Mouse (Mus musculus) urinary bladder, postnatal 25 days (tissue): ENCODE measurements around the gene Snph.
A peak's percentile ranks its signal among the peaks of the same experiment; 100 is the strongest.

Experiments used
- DNase-seq: peaks from one replicate; pipeline ENCODE4 v3.0.0; 2022; ENCODE audit warnings: low spot score

Snph gene

DNA sequence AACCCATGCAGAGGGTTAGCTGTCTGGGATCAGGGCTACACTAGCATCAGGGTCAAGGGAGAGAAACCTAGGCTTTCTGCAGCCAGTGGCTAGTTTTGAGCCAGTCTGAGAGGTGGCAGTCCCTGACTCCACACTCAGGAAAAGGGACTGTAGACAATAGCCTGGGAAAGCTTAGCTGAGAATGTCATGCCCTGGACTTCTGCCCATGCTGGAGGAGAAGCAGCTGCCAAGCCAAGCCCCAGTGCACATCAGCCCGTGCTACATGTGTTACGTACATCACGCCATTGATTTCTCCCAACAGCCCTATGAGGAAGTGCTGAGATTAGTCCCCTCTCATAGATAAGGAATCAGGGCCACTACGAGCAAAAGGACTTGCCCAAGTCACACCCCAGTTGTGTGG lies 30.3 kb downstream of the Snph start:
- no peak for DNase-seq

DNA sequence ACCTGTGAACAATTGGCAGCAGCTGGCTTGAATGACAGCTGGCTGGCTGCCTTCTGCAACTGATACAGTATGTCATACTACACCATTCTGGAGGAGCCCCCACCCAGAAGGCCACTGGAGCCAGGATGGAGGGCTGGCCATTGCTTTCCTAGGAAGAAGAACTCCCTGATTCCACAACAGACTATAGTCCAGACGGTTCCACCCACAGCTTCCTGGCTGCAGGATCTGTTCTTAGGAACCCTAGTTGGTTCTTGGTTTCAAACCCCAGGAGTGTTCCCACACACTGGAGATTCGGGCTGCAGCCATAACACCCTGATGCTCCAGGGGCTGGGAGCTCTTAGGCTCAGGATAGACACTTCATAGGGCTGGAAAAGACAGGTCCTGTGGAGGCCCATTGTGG lies 34.3 kb downstream of the Snph start:
- DNase-seq, result no peak

DNA sequence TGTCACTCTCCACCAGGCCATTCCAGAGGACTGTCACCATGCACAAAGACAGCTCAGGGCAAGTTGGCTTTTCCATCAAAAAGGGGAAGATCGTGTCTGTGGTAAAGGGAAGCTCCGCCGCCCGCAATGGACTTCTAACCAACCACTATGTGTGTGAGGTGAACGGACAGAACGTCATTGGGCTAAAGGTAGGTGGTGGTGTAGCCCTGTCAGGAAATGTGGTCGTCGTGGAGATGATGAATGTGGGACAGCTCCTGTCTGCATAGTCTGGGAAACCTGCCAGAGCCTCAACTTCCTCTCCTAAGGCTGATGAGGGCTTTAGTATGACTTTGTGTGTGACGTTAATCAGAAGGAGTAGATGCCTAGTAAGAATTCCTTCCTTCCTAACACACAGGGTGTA lies 45.1 kb downstream of the Snph start:
- DNase-seq, result no peak

GRCm38 (mm10) chr2:151586807-151587206 lies 45.6 kb downstream of the Snph start:
- DNase-seq, result no peak

- DNase-seq, result no peak
These were observed 46.5 kb downstream of the Snph start for GRCm38 (mm10) chr2:151585934-151586333.

DNA sequence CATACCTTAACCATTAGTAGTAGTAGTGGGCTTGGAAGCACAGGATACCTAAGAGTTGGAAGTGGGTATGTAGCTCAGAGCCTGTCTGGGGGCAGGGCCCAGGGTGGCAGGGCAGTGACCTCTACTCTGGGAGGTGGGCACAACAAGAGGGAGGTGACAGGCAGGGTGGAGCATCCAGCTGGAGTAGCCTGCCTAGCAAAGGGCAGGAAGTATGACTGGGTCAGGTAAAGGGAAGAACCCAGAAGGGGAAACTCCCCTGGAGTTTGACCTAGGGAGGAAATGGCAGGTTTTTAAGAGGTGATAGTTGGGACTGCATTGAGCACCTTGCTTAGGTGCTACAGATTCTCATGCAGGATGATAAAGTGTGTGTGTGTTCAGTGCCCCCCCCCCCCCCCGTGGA lies 51.4 kb downstream of the Snph start:
- no peak for DNase-seq

GRCm38 (mm10) chr2:151579183-151579582 lies 53.2 kb downstream of the Snph start:
- no peak for DNase-seq

DNA sequence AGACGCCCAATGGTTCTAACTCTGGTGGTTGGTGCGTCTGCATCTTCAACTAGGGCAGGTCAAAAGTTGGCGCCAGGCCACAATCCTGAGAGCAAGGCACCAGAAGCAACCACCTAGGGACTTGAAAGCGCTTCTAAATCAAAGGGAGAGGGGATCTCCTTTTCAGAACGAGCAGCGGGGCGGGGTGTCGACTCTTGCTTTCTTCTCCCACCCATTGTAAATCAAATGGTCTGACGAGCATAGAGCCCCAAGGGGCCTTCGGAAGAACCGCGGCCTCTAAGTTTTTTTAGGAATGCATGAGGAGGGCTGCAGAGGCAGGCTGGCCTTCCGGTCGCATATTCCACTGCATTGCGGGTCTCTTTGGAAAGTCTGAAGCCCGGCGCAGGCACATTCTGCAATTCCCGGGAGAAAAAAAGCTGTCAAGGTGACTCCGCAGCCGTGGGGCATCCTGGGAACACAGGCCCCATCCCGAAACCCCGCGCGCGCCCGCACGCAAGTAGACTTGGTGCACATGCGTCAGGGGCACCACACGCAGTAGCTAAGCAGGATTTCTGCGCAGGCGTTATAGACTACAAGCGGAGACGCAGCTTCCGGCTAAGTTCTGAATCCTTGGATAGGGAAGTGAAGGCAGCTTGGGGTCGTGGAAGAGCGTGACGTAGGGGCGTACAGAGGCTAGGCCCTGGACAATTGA lies 56.5 kb downstream of the Snph start:
- DNase-seq, result peak; percentile 70

DNA sequence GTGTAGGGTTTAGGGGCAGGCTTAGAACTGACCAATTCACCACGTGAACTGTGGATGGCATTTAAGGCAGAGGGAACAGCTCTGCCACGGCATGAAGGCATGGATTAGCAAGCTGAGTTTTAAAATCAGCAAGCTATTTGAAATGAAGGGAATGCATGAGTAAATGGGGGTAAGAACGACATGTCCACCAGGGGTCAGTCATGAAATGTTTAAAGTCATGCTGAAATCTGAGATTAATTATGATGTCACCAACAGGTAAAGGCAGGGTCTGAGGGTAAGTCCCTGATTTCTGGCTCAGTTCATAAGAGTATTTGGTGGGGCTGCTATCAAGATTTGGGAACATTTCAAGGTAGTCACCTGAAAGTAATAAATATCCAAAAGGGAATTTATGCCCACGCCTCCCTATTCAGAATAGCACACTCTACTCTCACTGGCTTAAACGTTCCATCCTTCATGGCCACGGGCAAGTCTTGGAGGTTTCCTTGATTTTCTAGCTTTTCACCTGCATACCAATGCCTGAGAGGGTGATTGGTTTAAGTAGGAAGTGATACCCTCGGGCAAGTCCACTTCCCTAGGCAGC lies 57.2 kb downstream of the Snph start:
- no peak for DNase-seq

GRCm38 (mm10) chr2:151574607-151575006 lies 57.8 kb downstream of the Snph start:
- DNase-seq, result no peak

- DNase-seq, result no peak
These were observed 58.7 kb downstream of the Snph start for GRCm38 (mm10) chr2:151573667-151574066.

DNA sequence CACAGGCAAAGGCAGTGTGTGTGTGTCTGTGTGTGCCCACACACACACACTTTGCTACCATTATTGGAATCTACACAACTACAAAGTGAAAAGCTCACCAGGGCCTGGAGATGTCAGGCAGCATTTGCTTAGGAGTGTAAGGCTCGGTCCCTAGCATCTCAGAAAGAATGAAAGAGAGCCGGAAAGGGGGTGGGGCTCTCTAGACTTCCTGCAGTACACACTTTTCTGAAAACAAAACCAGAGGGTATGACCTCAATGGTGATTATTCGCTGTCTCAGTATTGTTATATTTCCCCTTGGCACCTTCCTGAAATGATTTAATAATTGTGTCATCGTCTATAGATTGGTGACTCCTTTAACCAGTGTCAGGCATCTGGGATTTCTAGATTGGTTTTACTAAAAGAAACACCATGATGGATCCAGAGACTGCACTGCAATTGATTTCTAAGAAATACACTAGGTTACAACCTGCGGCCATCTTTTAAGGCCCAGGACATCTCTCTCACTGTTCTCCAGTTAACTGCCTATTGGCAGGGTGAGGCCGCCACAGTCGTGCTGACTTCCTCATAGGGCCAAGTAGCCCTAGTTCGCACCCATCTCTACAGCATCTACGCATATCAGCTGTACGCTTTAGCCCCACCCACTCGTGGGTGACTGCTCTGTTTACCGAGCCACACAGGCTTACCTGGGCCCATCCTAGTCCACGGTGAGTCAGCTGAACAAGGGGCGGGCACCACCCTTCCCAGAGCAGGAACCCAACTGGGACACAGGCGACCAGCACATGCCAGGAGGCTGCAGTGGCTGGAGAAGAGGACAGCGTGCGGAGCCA lies 60.3 kb downstream of the Snph start, which contains the start of gene Sdcbp2:
Gene Sdcbp2 (plus strand): TSS at position 750 of the 828 bp plus-strand sequence.
- DNase-seq, result peak; percentile 39

- no peak for DNase-seq
These were observed 62.9 kb downstream of the Snph start for GRCm38 (mm10) chr2:151569452-151569851.

DNA sequence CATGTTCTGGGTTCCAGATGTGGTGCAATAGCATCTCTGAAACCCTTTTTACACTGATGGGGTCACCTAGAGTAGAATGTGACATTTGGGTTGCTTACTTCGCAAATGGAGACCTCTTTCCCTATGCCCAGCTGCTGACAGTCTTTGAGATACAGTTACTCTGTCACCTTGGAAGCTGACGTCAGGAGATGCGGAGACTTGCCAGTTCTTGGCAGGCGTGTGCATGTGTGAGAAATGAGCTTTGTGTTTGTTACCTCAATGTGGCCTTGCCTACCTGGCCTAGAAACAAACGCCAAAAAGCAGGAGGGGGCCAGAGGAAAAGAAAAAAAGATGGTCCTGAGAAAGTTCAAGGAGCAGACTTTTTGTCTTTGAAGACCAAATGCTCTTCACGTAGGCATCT lies 65.5 kb downstream of the Snph start:
- no peak for DNase-seq

DNA sequence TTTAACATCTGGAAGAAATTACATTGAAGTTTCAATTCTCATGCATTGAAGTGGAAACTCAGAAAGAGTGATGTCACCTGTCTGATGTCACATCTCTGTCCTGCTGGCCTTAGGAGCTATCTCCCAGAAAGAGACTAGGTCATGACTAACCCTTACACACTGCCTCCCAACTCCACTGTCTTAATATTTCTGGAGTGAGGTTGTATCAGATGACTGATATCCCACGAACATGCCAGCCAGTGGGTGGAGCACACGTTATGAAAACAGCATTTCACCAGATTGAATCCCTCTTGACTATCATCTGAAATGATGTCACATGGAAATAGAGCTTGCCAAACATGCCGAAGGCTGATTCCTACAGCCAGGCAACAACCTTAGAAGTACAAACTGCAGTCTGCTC lies 67.4 kb downstream of the Snph start:
- no peak for DNase-seq

GRCm38 (mm10) chr2:151564006-151564405 lies 68.4 kb downstream of the Snph start:
- DNase-seq, result no peak

GRCm38 (mm10) chr2:151562930-151563921 lies 69.2 kb downstream of the Snph start:
- peak; percentile 52 for DNase-seq

GRCm38 (mm10) chr2:151549615-151550121 lies 82.7 kb downstream of the Snph start:
- DNase-seq, result no peak

DNA sequence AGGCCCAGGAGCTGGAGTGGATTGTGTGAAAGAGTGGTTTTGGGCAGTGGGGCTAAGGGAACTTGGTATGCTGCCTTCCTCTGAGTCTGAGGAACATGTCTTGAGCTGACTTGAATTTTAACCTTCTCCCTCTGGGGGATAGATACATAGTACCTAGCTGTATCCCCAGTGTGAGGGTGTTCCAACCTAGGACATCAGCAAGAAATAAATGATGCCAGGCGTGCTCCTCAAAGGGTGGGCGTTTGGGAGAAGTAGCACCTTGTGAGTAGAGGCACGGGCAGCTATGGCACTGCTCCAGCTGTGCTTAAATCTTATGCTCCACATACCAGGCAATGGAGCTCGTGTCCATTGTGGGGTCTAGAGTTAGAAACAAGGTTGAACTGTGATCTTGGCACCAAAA lies 85.8 kb downstream of the Snph start:
- no peak for DNase-seq

DNA sequence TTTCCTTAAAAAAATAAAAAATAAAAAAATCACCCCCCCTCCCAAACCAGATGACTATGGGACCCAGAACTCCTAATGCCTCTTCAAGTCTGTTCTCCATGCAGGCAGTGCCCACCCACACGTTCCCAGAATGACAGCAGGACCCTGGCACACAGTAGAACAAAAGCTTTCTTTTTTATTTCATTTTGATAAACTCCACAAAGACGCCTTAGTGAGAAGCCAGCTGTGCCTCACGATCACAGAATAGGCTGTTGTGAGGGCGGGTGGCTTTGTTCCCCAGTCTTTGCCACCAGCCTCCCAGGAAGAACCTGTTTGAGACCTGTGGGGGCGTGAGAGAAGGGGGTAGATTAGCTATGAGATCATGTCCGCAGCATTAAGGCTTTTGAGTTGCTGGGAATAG lies 87.7 kb downstream of the Snph start:
- DNase-seq, result no peak

DNA sequence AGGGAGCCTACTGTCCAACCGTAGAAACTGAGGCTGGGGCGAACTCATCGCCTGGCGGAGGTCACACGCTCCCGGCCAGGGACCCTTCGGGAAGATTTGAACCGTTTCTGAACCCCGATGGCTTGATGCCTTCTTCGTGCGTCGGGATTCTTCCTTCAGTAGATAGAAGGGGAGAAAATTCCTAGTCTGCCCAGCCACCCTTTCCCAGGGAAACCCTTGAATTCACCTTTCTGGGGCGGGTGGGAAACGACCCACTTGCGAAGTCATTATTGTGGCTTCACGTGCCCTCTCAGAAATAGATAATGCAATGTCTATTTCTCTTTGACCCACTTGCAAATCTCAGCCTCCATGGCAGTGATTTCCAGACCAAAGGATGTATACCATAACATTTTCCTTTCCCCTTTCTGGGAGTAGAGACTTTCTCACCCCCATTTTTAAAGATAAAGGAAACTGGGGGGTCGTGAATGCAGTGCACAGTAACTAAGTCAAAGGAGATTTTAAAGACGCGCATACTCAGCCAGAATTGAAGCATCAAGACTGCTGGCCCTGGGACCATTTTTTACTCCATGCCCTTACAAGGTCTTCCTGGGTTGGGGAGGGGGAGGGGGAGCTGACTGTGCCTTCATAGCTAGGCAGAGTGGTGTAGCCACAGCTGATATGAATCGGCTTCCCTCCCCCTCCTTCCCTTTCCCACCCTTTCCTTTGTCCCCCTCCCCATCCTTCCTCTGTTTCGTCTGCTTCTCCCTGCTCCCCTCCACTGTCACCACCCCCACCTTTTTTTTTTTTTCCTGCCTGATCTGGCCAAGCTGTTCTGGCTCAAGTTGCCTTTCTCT lies 89.1 kb downstream of the Snph start:
- DNase-seq, result no peak
